Mouse (Mus musculus) embryonic fibroblast, embryonic 13.5 days (primary cell): ENCODE results near the gene Bcar3.

ENCODE experiments used
- CTCF ChIP-seq: IDR thresholded peaks from 2 replicates; pipeline ENCODE4 v1.5.1; 2011; ENCODE audit warnings: mild to moderate bottlenecking, control low read depth, low read length, moderate library complexity, borderline replicate concordance; ENCODE audit not compliant: insufficient read depth
- POLR2A ChIP-seq: IDR thresholded peaks from 2 replicates; pipeline ENCODE4 v1.6.1; 2011; ENCODE audit warnings: low read depth, mild to moderate bottlenecking, control low read depth, low read length, moderate library complexity

GRCm38 (mm10) chr3:122275111-122275510, 18.8 kb upstream of the Bcar3 start:
- TF ChIP-seq POLR2A = no peak
- no peak for TF ChIP-seq CTCF
